Mouse (Mus musculus) forebrain, embryonic 15.5 days (tissue): ENCODE measurements around the gene Gm35549. TPM values are rescaled to one million over a fixed set of nuclear protein-coding genes. Genes with fewer than 3 reads are reported as not detected.

Source experiments
- polyA plus RNA-seq: library from polyadenylated mRNA; unstranded; fragments of >200 nt; fragmentation: Nextera tagmentation; extraction: Ambion mirVana; gene quantifications from 2 replicates; pipeline ENCODE4 v1.2.1, GENCODE M21; 2015

Gm35549 gene
- polyA plus RNA-seq, 1 experiment from 2014 or later, result 0.50 TPM

Other genes starting within 250 kb of the Gm35549 start
- gene Topaz1, start 96.7 kb downstream of the Gm35549 start, polyA plus RNA-seq, result not detected in 2 replicates
- 7.4 and 7.7 TPM in 2 replicates for gene Tcaim, start 38.5 kb downstream of the Gm35549 start, polyA plus RNA-seq
- gene Zfp445, start 22.0 kb upstream of the Gm35549 start, polyA plus RNA-seq, result 103 and 115 TPM in 2 replicates
- gene Zkscan7, start 41.6 kb upstream of the Gm35549 start, polyA plus RNA-seq, result 4.1 and 4.6 TPM in 2 replicates
- 22.5 and 23.7 TPM in 2 replicates for gene Zfp105, start 79.0 kb upstream of the Gm35549 start, polyA plus RNA-seq
- 31.4 and 33.5 TPM in 2 replicates for gene 1110059G10Rik, start 107.0 kb upstream of the Gm35549 start, polyA plus RNA-seq
- 28.2 and 29.1 TPM in 2 replicates for gene Kif15, start 107.0 kb upstream of the Gm35549 start, polyA plus RNA-seq
- gene Tmem42, start 177.3 kb upstream of the Gm35549 start, polyA plus RNA-seq, result 19.4 and 24.1 TPM in 2 replicates
- gene Tgm4, start 190.7 kb upstream of the Gm35549 start, polyA plus RNA-seq, result 0.78 and 0.95 TPM in 2 replicates